Mouse (Mus musculus): ENCODE results near the gene Hpca. TPM values are rescaled to one million over a fixed set of nuclear protein-coding genes. Genes with fewer than 3 reads are reported as not detected.
A peak's percentile ranks its signal among the peaks of the same experiment; 100 is the strongest.

The Hpca gene
- polyA plus RNA-seq, 1 experiment: 1,156 TPM

DNA sequence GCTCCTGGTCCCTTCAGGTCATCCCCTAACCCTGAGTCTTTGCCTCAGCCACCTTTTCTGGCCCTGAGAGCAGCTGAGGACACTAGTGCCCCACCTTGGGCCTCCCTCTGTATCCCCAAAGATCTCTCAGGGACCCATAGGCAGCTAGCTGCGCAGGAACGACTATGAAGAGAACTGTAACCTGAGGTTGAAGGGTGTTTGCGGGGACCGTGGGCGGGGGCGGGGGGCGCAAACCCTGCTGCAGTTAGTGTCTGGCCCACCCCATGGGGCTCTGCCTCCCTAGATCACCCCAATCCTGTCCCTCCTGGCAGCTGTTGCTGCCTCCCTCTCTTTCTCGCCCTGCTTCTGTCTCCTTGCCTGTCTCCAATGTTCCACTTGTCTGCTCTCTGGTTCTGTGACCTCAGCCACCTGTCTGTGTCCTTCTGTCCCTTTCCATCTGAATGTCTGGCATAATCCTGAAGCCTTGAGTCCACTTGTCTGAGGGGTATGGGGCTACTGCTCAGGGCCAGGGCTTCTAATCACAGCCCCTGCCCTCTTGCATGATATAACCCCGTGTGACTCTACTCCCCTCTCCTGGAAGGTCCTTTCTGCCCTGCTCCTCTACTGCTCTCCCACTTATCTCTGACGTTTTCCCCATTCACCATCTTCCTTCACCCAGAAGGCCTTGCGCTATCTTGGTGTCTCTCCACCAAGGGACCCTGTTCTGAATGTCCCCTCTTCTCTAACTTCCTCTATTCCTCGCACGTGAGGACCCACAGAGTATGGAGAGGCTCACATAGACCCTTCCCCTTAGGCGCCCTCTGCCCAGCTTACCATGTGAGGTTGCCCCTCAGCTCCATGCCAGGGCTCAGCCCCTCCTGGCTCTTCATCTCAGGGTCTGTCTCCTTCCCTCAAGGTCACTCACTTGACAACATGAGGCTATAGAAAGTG lies 15.8 kb upstream of the Hpca start:
- no peak for TF ChIP-seq POLR2A (IDR thresholded peaks at IDR 0.05; ENCODE audit: extremely low read depth, insufficient read depth, low read length)
- no peak for TF ChIP-seq CTCF (IDR thresholded peaks at IDR 0.05; ENCODE audit: extremely low read depth, insufficient read depth, low read length)
- H3K27ac ChIP-seq (ENCODE audit: insufficient read depth, low read length): peak overlapping the region; percentile 75; the same call in 1 of the 2 replicates
- peaks cover 8% of the 10 kb centered on the region for H3K4me1 ChIP-seq (ENCODE audit: control insufficient read depth, insufficient read depth, low read length)
- peak overlapping the region; percentile 57 for H3K4me3 ChIP-seq (ENCODE audit: insufficient read depth, low read length)

DNA sequence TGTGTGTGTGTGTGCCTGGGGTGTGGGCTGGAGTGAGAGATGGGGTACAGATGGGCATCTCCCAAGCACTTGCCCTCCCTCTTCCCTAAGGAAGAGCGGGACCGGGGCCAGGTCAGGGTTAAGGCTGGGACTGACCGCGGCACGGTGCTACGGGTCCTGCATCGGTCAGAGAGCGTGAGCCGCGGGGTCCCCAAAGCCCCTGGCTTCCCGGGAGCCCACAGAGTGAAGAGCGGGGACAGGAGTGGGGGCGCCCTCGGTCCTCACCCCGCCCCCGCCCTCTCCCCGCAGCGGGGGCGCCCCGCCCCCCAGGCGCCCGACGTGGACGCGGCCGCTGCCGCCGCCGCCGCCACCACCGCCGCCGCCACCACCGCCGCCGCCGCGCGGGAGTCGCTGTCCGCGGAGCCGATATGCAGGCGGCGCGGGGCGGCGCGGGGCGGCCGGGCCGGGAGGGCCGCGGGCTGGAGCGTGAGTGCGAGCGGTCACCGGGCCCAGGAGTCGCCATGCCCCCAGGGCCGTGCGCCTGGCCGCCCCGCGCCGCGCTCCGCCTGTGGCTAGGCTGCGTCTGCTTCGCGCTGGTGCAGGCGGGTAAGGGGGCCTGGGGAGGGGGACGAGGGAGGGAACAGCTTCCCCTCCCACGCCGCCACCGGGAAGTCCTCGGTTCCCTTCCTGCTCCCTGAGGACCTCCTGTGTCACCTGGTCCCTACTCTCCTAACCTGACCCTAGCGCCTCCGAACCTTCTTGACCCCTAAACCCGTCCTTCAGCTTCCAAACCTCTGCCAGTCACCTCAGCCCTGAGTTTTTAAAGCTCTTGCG lies 14.9 kb upstream of the Hpca start, which contains the start of gene Fndc5:
Gene Fndc5 (plus strand): TSS at position 421 of the 813 bp plus-strand sequence.
- Histone ChIP-seq H3K27ac (ENCODE audit: insufficient read depth, low read length) (peak within 1 kb of the TSS; percentile 90), H3K4me1 (ENCODE audit: control insufficient read depth, insufficient read depth, low read length) (peaks cover 6% of the 10 kb centered on the region), H3K4me3 (ENCODE audit: insufficient read depth, low read length) (peak within 1 kb of the TSS; percentile 57)
- TF ChIP-seq POLR2A (IDR thresholded peaks at IDR 0.05; ENCODE audit: extremely low read depth, insufficient read depth, low read length): no peak
- no peak for TF ChIP-seq CTCF (IDR thresholded peaks at IDR 0.05; ENCODE audit: extremely low read depth, insufficient read depth, low read length)

DNA sequence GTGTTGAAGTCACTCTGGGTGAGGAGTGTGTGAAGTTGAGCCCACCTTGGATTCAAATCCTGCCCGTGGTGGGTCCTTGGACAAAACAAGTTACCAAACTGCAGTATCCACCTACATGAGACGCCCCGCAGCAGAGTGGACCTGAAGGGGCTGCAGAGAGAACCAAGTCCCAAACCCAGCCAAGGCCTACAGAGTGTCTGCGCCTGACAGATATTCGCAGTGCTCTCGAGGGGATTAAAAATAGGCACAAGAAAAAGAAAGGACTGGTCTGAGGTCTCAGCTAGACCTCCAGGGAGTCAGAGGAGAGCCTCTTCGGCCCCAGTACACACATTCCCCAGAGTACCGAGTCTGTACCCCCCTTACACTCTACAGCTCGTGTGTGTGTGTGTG lies 14.3 kb upstream of the Hpca start:
- H3K4me3 ChIP-seq (ENCODE audit: insufficient read depth, low read length): peak overlapping the region; percentile 57
- peaks cover 4% of the 10 kb centered on the region; the same call in 1 of the 2 replicates for H3K4me1 ChIP-seq (ENCODE audit: control insufficient read depth, insufficient read depth, low read length)
- no peak for TF ChIP-seq POLR2A (IDR thresholded peaks at IDR 0.05; ENCODE audit: extremely low read depth, insufficient read depth, low read length)
- TF ChIP-seq CTCF (IDR thresholded peaks at IDR 0.05; ENCODE audit: extremely low read depth, insufficient read depth, low read length): no peak
- H3K27ac ChIP-seq (ENCODE audit: insufficient read depth, low read length): peak overlapping the region; percentile 90

GRCm38 (mm10) chr4:129135637-129136036 lies 13.8 kb upstream of the Hpca start:
- peaks cover 4% of the 10 kb centered on the region; the same call in 1 of the 2 replicates for H3K4me1 ChIP-seq (ENCODE audit: control insufficient read depth, insufficient read depth, low read length)
- TF ChIP-seq POLR2A (IDR thresholded peaks at IDR 0.05; ENCODE audit: extremely low read depth, insufficient read depth, low read length): no peak
- no peak for TF ChIP-seq CTCF (IDR thresholded peaks at IDR 0.05; ENCODE audit: extremely low read depth, insufficient read depth, low read length)
- H3K4me3 ChIP-seq (ENCODE audit: insufficient read depth, low read length): no peak overlapping the region
- H3K27ac ChIP-seq (ENCODE audit: insufficient read depth, low read length): no peak overlapping the region

DNA sequence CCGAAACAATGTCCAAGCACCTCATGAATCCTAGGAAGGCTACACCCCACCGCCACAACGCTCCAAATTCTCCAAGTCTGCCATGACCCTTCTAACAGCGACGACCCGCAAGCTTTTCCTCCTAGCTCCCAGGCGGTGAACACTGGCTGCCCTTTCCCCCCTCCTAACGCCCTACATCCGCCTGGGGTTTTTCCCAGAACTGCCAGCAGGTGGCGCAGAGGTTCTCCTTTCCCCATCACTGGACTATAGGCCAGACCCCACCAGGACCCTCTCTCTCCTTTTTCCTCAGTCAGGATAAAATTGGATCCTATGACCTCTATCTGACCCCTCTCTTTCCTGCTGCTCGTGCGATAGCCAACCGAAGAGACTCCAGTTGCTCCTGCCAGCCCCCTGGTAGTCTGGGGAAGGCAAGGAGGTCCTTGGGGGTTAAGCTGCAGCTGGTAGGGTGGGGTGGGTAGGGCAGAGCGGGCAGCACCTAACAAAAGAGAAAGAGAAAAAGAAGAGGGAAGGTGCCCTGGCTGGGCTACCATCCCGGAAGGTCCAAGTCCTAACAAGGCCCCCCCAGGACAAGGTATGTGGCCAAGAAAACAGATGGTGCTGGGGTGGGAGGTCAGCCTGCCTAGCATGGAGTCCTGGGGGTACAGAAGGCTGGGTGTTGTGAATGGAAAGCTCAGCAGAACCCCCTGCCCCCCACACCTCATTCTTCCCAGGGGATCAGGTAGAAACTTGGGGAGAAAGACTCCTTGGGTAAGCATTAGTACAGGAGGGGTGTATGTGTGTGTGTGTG lies 13.2 kb upstream of the Hpca start:
- Histone ChIP-seq H3K27ac (ENCODE audit: insufficient read depth, low read length) (no peak overlapping the region), H3K4me3 (ENCODE audit: insufficient read depth, low read length) (no peak overlapping the region), H3K4me1 (ENCODE audit: control insufficient read depth, insufficient read depth, low read length) (peaks cover 4% of the 10 kb centered on the region; the same call in 1 of the 2 replicates)
- TF ChIP-seq CTCF (IDR thresholded peaks at IDR 0.05; ENCODE audit: extremely low read depth, insufficient read depth, low read length) (peak; percentile 76), POLR2A (IDR thresholded peaks at IDR 0.05; ENCODE audit: extremely low read depth, insufficient read depth, low read length) (no peak)

GRCm38 (mm10) chr4:129130755-129131303 lies 9.0 kb upstream of the Hpca start:
- no peak overlapping the region for H3K27ac ChIP-seq (ENCODE audit: insufficient read depth, low read length)
- no peak for TF ChIP-seq CTCF (IDR thresholded peaks at IDR 0.05; ENCODE audit: extremely low read depth, insufficient read depth, low read length)
- TF ChIP-seq POLR2A (IDR thresholded peaks at IDR 0.05; ENCODE audit: extremely low read depth, insufficient read depth, low read length): no peak
- H3K4me1 ChIP-seq (ENCODE audit: control insufficient read depth, insufficient read depth, low read length): peaks cover 9% of the 10 kb centered on the region
- H3K4me3 ChIP-seq (ENCODE audit: insufficient read depth, low read length): no peak overlapping the region

DNA sequence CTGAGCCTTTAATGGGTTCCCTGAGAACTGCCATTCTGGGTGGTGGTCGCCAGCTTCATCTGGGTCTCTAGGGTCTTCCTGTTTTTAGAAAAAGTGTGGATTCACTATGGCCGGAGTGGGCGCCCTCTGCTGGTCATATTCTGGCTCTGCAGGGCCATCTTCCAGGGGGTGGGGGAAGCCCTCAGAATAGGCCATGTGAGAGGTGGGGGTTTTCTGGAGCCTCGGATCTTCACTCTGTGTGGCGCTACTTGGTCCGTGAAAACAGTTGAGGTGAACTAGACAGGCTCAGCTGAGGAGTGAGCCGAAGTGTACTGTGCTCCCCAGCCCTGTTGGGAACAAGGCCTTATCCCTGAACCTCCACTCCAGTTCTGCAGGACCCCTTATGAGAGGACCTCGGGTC lies 8.3 kb upstream of the Hpca start:
- H3K4me3 ChIP-seq (ENCODE audit: insufficient read depth, low read length): no peak overlapping the region
- no peak overlapping the region for H3K27ac ChIP-seq (ENCODE audit: insufficient read depth, low read length)
- H3K4me1 ChIP-seq (ENCODE audit: control insufficient read depth, insufficient read depth, low read length): peaks cover 11% of the 10 kb centered on the region
- TF ChIP-seq POLR2A (IDR thresholded peaks at IDR 0.05; ENCODE audit: extremely low read depth, insufficient read depth, low read length) (no peak), CTCF (IDR thresholded peaks at IDR 0.05; ENCODE audit: extremely low read depth, insufficient read depth, low read length) (peak; percentile 55)

- Histone ChIP-seq H3K27ac (ENCODE audit: insufficient read depth, low read length) (no peak overlapping the region), H3K4me3 (ENCODE audit: insufficient read depth, low read length) (no peak overlapping the region), H3K4me1 (ENCODE audit: control insufficient read depth, insufficient read depth, low read length) (peaks cover 11% of the 10 kb centered on the region)
- TF ChIP-seq POLR2A (IDR thresholded peaks at IDR 0.05; ENCODE audit: extremely low read depth, insufficient read depth, low read length): no peak
- no peak for TF ChIP-seq CTCF (IDR thresholded peaks at IDR 0.05; ENCODE audit: extremely low read depth, insufficient read depth, low read length)
These were observed 7.6 kb upstream of the Hpca start for GRCm38 (mm10) chr4:129129387-129129786.

All from cortical plate, adult 2 months (tissue).